Mouse (Mus musculus) cortical plate, adult 2 months (tissue): ENCODE results near the gene Chrne.

ENCODE experiments used
- CTCF ChIP-seq: fragments of 200-500 bp; IDR thresholded peaks from 2 replicates; pipeline ENCODE4 v1.5.1; 2011; ENCODE audit warnings: mild to moderate bottlenecking, control low read depth, low read length; ENCODE audit not compliant: insufficient read depth; ENCODE audit errors: extremely low read depth
- POLR2A ChIP-seq: fragments of 200-500 bp; IDR thresholded peaks from 2 replicates; pipeline ENCODE4 v1.6.1; 2011; ENCODE audit warnings: mild to moderate bottlenecking, low read length, control low read depth; ENCODE audit not compliant: insufficient read depth; ENCODE audit errors: extremely low read depth

DNA sequence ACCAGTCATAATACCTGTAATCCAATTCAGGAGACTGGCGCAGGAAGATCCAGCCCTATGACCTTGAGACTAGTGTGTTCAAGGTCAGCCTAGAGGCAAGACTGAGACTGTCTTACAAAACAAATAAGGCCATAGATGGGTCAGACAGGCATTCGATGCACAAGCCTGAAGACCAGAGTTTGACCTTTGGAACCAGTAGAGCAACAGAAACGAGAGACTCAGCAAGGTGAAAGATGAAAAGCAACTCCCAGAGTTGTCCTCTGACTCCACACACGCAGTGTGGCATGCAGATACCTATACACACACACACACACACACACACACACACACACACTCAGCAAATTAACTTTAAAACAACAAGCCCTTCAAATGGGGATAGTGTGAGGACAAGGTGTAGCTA lies 7.9 kb upstream of the Chrne start:
- no peak for TF ChIP-seq POLR2A
- no peak for TF ChIP-seq CTCF
